Mouse (Mus musculus) heart, embryonic 14.5 days (tissue): ENCODE results near the gene Mgme1. TPM values are rescaled to one million over a fixed set of nuclear protein-coding genes. Genes with fewer than 3 reads are reported as not detected.

Experiments used
- ATAC-seq: fragments of 200-750 bp; cut with Nextera tagmentation; 2 replicates; pipeline ENCODE4 v1.8.0; 2017; ENCODE audit warnings: low read depth, moderate TSS enrichment; ENCODE audit not compliant: insufficient number of reproducible peaks, insufficient read depth, low FRiP score
- H3K27ac ChIP-seq, 2 experiments: fragments of 200-500 bp in 1 of 2; fragments of 300-500 bp in 1 of 2; sonication (generic) in 1 of 2; replicated peaks in 1 of 2; 2 replicates each; pipeline ENCODE4 v1.5.1; 2012 to 2014; ENCODE audit warnings: low read depth in 2 of 2, low read length in 2 of 2, control low read depth in 1 of 2, mild to moderate bottlenecking in 1 of 2, mixed read lengths in 1 of 2; ENCODE audit not compliant: control insufficient read depth in 1 of 2, insufficient read depth in 1 of 2
- H3K27me3 ChIP-seq: fragments of 300-500 bp; sonication (generic); 2 replicates; pipeline ENCODE4 v1.6.1; 2014; ENCODE audit warnings: mild to moderate bottlenecking, low read length, control low read depth; ENCODE audit not compliant: control insufficient read depth, insufficient read depth
- H3K36me3 ChIP-seq: fragments of 300-500 bp; sonication (generic); 2 replicates; pipeline ENCODE4 v1.6.1; 2014; ENCODE audit warnings: mild to moderate bottlenecking, control low read depth, low read length, mixed read lengths; ENCODE audit not compliant: control insufficient read depth, insufficient read depth
- H3K4me1 ChIP-seq, 2 experiments: fragments of 200-500 bp in 1 of 2; fragments of 300-500 bp in 1 of 2; sonication (generic) in 1 of 2; 2 replicates each; pipeline ENCODE4 v1.6.1; 2012 to 2014; ENCODE audit warnings: low read length in 2 of 2, control low read depth in 1 of 2, mixed read lengths in 1 of 2; ENCODE audit not compliant: control insufficient read depth in 2 of 2, insufficient read depth in 2 of 2
- H3K4me2 ChIP-seq: fragments of 300-500 bp; sonication (generic); 2 replicates; pipeline ENCODE4 v1.6.1; 2014; ENCODE audit warnings: mild to moderate bottlenecking, low read length
- H3K4me3 ChIP-seq, 2 experiments: fragments of 200-500 bp in 1 of 2; fragments of 300-500 bp in 1 of 2; sonication (generic) in 1 of 2; 2 replicates each; pipeline ENCODE4 v1.5.1; 2012 to 2014; ENCODE audit warnings: low read length in 2 of 2, mild to moderate bottlenecking in 2 of 2, control low read depth in 1 of 2, low read depth in 1 of 2, moderate library complexity in 1 of 2; ENCODE audit not compliant: control insufficient read depth in 1 of 2, insufficient read depth in 1 of 2
- H3K9ac ChIP-seq: fragments of 300-500 bp; sonication (generic); 2 replicates; pipeline ENCODE4 v1.6.1; 2014; ENCODE audit warnings: mild to moderate bottlenecking, low read length
- H3K9me3 ChIP-seq: fragments of 300-500 bp; sonication (generic); 2 replicates; pipeline ENCODE4 v1.6.1; 2016; ENCODE audit warnings: low read length, control low read depth; ENCODE audit not compliant: control insufficient read depth
- WGBS: fragments of 180-500 bp; shearing (Covaris S2); extraction: QIAGEN DNeasy Blood & Tissue Kit; methylation state at CpG from one replicate; pipeline ENCODE4 v1.1.7; 2014; 5-methylcytosine and 5-hydroxymethylcytosine counted together
- polyA plus RNA-seq: library from polyadenylated mRNA; unstranded; fragments of >200 nt; fragmentation: Nextera tagmentation; extraction: Ambion mirVana; gene quantifications from 2 replicates; pipeline ENCODE4 v1.2.1, GENCODE M21; 2014

Gene Mgme1
- polyA plus RNA-seq, 1 experiment from 2014 or later: 21.8 TPM

- 53% methylated on average over 11 of the region's 11 CpGs for WGBS
- no peak for ATAC-seq
- H3K36me3 ChIP-seq: no peaks in the 10 kb centered on the region
Observed at GRCm38 (mm10) chr2:144291600-144292305, 21.3 kb downstream of the Mgme1 start.

GRCm38 (mm10) chr2:144295145-144295735, 24.8 kb downstream of the Mgme1 start:
- 49% methylated on average over 9 of the region's 9 CpGs for WGBS
- H3K27me3 ChIP-seq: no peaks in the 10 kb centered on the region
- no peak overlapping the region for H3K27ac ChIP-seq
- H3K36me3 ChIP-seq: no peaks in the 10 kb centered on the region
- H3K9ac ChIP-seq: no peak overlapping the region
- ATAC-seq: no peak
- H3K9me3 ChIP-seq: no peaks in the 10 kb centered on the region
- H3K4me3 ChIP-seq: no peak overlapping the region
- H3K4me2 ChIP-seq: no peak overlapping the region
- peaks cover 7 to 8% of the 10 kb centered on the region in 2 experiments for H3K4me1 ChIP-seq

More at GRCm38 (mm10) chr2:144291600-144292305, 21.3 kb downstream of the Mgme1 start:
- Histone ChIP-seq H3K4me1 (peaks cover 5 to 7% of the 10 kb centered on the region in 2 experiments), H3K4me3 (no peak overlapping the region), H3K9ac (no peak overlapping the region), H3K27me3 (no peaks in the 10 kb centered on the region), H3K4me2 (no peak overlapping the region), H3K9me3 (no peaks in the 10 kb centered on the region), H3K27ac (no peak overlapping the region)

- Histone ChIP-seq H3K4me1 (peaks cover 2 to 13% of the 10 kb centered on the region in 2 experiments; a peak in 3 of 4 replicates), H3K36me3 (no peaks in the 10 kb centered on the region), H3K4me2 (no peak overlapping the region), H3K27me3 (no peaks in the 10 kb centered on the region), H3K4me3 (no peak overlapping the region), H3K9me3 (no peaks in the 10 kb centered on the region), H3K9ac (no peak overlapping the region), H3K27ac (no peak overlapping the region)
- WGBS: 72% methylated on average over 9 of the region's 9 CpGs
- no peak for ATAC-seq
Observed at GRCm38 (mm10) chr2:144299749-144300669, 29.5 kb downstream of the Mgme1 start.

GRCm38 (mm10) chr2:144301101-144301500, 30.6 kb downstream of the Mgme1 start:
- no peaks in the 10 kb centered on the region for H3K27me3 ChIP-seq
- WGBS: 94% methylated on average over 11 of the region's 11 CpGs
- no peaks in the 10 kb centered on the region for H3K36me3 ChIP-seq
- H3K4me1 ChIP-seq: peaks cover 0 to 8% of the 10 kb centered on the region in 2 experiments; a peak in 1 of 4 replicates
- H3K9ac ChIP-seq: no peak overlapping the region
- H3K27ac ChIP-seq: no peak overlapping the region
- no peak overlapping the region for H3K4me2 ChIP-seq
- ATAC-seq: no peak
- H3K9me3 ChIP-seq: no peaks in the 10 kb centered on the region
- H3K4me3 ChIP-seq: no peak overlapping the region

GRCm38 (mm10) chr2:144305721-144306294, 35.3 kb downstream of the Mgme1 start:
- Histone ChIP-seq H3K4me2 (no peak overlapping the region), H3K4me1 (no peaks in the 10 kb centered on the region), H3K9me3 (no peaks in the 10 kb centered on the region), H3K27me3 (no peaks in the 10 kb centered on the region), H3K4me3 (no peak overlapping the region), H3K36me3 (no peaks in the 10 kb centered on the region), H3K9ac (no peak overlapping the region), H3K27ac (no peak overlapping the region)
- ATAC-seq: no peak
- 64% methylated on average over 18 of the region's 18 CpGs for WGBS

- WGBS: 42% methylated on average over 8 of the region's 8 CpGs
- no peak overlapping the region for H3K27ac ChIP-seq
Observed at GRCm38 (mm10) chr2:144308561-144308960, 38.1 kb downstream of the Mgme1 start.

GRCm38 (mm10) chr2:144310273-144310672, 39.8 kb downstream of the Mgme1 start:
- Histone ChIP-seq H3K4me2 (no peak overlapping the region), H3K9me3 (no peaks in the 10 kb centered on the region), H3K36me3 (no peaks in the 10 kb centered on the region), H3K27ac (no peak overlapping the region), H3K4me1 (no peaks in the 10 kb centered on the region), H3K9ac (no peak overlapping the region), H3K4me3 (no peak overlapping the region), H3K27me3 (no peaks in the 10 kb centered on the region)
- no peak for ATAC-seq
- WGBS: 35% methylated on average over 5 of the region's 5 CpGs

More at GRCm38 (mm10) chr2:144308561-144308960, 38.1 kb downstream of the Mgme1 start:
- Histone ChIP-seq H3K27me3 (no peaks in the 10 kb centered on the region), H3K4me3 (no peak overlapping the region), H3K9ac (no peak overlapping the region), H3K4me1 (no peaks in the 10 kb centered on the region), H3K4me2 (no peak overlapping the region), H3K36me3 (no peaks in the 10 kb centered on the region), H3K9me3 (no peaks in the 10 kb centered on the region)
- no peak for ATAC-seq
